Mouse (Mus musculus) adrenal gland, adult (tissue): ENCODE measurements around the gene Plbd2.

Experiments
- DNase-seq, 2 experiments: peaks; one replicate each; pipeline ENCODE4 v3.0.0; 2022 to 2023; ENCODE audit warnings: low spot score in 1 of 2; ENCODE audit not compliant: inconsistent age in 2 of 2

The Plbd2 gene

DNA sequence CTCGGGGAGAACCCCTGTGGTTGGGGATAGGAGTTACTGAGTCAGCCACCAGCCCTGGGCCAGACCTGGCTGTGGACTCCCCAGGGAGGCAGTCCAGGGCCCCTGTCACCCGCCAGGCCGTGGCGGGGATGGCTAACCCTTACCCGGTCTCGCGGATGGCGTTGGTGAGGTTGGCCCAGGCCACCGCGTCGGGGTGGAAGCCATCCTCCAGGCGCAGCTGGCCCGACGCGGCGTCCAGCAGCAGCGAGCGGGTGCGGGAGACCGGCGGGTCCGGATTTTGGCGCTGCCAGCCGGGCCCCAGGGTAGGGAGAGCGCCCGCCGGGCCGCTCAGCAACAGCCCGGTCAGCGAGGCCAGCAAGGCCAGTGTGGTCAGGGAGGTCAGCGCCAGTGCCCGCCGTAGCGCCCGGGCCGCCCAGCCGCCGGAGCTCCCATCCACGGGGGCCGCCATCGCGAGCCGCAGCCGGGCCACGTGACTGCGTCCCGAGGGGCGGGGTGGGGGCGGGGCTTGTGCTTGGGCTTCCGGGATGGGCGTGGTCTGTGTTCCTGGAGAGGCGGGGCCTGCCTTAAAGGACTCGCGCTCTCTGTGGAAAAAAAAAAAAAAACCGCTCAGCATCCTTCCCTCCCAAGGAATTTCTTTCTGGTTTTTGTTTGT lies at the start of gene Plbd2:
Gene Plbd2 (minus strand): TSS at position 482 of the 652 bp plus-strand sequence.
- DNase-seq: peak; percentile 84 to 93

- DNase-seq: no peak
Observed at GRCm38 (mm10) chr5:120550673-120551072, 47.2 kb upstream of the Plbd2 start.

DNA sequence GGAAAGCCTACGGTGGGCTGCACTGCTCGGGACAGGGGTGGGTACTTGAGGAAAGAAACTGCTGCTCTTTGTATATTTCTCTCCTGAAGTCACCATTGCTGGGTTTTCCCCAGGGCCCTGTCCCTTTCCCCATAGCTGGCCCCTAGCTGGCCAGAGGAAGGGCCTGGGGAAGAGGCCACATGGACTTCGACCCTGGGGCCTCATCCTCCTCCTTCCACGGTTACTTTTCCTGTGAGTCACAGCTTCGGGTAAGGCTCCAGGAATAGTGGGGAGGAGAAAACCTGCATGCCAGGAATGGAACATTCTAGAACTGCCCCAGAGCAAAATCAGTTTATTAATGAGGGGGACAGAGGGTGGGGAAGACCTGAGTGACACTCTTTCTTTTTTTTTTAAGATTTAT lies 46.7 kb upstream of the Plbd2 start:
- no peak for DNase-seq

DNA sequence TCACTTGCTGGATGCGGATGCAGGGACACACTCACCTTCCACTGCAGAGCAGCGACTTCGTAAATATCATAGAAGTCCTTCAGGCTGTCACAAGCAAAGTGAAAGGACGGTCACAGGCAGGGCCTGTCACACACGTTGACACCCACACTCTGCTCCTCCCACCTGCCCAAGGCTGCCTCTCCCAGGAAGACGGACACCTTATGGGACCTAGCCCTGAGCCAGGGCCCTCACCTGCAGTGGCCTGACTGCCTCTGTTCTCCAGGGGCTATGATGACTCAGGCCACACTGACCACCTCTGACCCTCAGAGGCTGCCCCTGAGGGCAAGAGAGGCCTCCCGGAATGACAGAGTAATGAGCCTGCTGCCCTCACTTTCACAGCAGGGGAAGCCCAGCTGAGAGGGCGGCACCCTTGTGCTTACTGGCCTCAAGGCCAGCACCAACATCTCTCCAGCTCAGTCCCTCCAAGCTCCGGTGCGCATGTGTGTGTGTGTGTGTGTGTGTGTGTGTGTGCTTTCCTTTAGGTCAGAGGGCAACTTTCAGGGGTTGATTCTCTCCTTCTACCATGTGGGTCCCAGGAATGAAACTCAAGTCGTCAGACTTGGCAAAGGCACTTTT lies 44.9 kb upstream of the Plbd2 start:
- DNase-seq: peak in 1 of 2 experiments; percentile 63

DNA sequence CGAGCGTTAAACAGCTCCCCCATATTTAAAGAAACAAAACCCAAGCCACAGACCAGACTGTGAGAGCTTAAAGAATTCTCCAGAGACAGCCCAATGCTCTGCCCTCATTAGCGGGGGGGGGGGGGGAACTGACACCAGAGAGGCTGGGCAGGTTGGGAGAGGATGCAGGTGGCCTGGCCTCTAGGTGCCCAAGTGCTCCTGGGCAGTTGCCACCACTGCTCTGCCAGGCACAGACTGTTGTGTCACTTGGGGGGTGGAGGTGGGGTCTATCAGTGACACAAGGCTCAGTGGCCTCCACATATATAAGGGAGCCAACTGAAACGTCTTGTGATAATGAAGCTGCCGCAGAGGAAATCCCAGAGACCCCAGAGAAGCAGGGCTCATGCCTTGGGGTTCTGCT lies 33.2 kb upstream of the Plbd2 start:
- DNase-seq: no peak

- DNase-seq: peak in 1 of 2 experiments; percentile 26
Observed at GRCm38 (mm10) chr5:120536046-120536445, 32.6 kb upstream of the Plbd2 start.

- DNase-seq: no peak
Observed at GRCm38 (mm10) chr5:120534686-120535075, 31.3 kb upstream of the Plbd2 start.

- no peak for DNase-seq
Observed at GRCm38 (mm10) chr5:120534071-120534685, 30.8 kb upstream of the Plbd2 start.

DNA sequence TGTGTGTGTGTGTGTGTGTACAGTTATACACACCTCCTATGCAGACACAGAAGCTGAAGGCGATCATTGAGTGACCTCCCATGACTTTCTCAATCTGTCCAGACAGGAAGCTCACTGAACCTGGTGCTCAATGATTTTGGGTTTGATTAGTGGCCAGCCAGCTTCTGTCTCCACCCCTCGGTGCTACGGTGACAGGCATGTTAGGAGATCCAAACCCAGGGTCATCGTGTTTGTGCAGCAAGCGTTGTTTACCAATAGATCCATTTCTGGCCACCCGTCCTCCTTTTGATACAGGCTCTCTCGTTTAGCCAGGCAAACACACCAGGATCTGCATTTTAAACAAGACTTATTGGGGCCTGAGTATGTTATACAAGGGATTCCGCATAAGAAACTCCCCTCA lies 28.2 kb upstream of the Plbd2 start:
- no peak for DNase-seq

GRCm38 (mm10) chr5:120527296-120527964 lies 24.0 kb upstream of the Plbd2 start:
- no peak for DNase-seq

GRCm38 (mm10) chr5:120526311-120526710 lies 22.9 kb upstream of the Plbd2 start:
- DNase-seq: no peak

DNA sequence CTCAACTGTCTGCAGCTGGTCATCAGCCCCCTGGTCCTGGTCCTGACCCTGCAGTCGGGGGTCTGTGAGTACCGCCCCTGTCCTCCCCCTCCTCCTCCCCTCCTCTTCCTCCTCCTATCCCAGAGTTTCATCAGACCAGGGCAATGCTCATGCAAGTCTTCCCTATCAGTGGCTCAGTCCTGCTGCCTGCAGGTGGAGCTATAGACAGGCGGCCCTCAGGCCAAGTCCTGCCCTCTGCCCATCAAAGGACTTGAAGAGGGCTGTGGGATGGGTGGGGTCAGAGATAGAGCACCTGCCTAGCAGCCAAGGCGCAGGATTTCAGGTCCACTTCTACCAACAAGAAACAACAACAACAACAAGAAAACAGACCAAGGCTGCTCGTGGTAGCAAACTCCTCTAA lies 22.3 kb upstream of the Plbd2 start:
- DNase-seq: no peak

DNA sequence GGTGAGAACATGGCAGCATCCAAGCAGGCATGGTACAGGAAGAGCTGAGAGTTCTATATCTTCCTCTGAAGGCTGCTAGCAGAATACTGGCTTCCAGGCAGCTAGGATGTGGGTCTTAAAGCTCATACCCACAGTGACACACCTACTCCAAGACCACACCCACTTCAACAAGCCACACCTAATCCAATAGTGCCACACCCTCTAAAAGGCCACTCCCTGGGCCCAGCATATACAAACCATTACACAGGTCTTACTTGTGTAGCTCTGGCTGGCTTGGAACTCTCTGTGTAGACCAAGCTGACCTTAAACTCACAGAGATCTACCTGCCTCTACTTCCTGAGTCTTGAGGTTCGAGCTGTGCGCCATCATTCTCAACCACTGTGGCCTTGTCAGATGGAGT lies 21.3 kb upstream of the Plbd2 start:
- DNase-seq: no peak

DNA sequence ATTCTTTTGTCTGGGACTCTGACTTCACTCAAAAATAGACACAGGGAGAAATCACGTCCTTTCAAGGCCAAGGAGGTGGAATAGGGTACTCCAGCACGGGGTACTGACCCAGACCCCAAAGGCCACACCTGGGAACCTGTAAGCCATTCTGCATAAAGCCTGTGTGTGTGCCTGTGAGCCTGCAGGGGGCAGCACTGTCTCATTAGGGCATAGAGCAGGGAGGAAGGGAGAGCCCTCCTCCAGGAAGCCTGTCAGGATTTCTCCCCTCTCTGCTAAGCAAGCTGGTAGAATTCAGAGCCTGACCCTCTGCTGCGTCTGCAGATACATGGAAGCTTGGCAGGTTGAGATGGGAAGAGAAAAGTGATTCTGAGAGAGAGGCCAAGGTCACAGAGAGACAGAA lies 19.2 kb upstream of the Plbd2 start:
- no peak for DNase-seq

- peak; percentile 74 to 85 for DNase-seq
Observed at GRCm38 (mm10) chr5:120517552-120517951, 14.1 kb upstream of the Plbd2 start.

- DNase-seq: peak; percentile 61 to 83
Observed at GRCm38 (mm10) chr5:120516221-120516984, 13.0 kb upstream of the Plbd2 start.

DNA sequence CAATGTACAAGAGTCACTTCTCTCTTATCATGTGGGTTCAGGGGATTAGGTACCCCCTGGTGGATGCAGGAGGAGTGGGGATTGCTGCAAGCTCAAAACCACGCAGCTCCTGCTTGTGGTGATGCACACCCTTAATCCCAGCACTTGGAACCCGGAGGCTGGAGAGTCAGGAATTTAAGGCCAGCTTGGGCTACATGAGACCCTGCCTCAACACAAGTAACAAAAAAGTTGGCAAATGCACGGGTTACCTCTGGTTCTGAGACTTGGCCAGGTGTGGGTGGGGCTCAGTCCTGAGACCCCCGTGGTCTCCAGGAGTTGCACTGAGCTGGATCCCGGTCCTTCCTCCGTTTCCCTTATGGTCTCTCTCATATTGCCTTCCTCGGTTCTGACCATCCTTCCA lies 12.0 kb upstream of the Plbd2 start:
- no peak for DNase-seq

DNA sequence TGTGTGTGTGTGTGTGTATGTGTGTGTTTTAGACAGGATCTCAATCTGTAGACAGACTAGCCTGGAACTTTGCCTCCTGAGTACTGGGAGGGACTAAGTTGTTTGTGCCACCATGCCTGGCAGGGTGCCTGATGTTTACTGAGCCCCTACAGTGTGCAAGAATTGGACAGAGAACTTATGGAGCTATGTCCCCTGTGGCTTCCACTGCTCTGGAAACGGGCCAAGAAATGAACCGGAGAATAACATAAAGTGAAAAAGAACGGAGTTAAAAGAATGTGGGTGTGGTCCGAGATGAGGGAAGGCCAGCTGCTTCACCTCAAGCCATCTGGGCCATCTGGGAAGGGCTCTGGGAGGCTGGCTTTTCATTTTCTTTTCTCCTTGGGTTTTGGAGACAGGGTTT lies 11.3 kb upstream of the Plbd2 start:
- peak in 1 of 2 experiments; percentile 74 for DNase-seq

GRCm38 (mm10) chr5:120514031-120514677 lies 10.7 kb upstream of the Plbd2 start:
- peak in 1 of 2 experiments; percentile 86 for DNase-seq

GRCm38 (mm10) chr5:120512911-120513555 lies 9.6 kb upstream of the Plbd2 start:
- no peak for DNase-seq
